Mouse (Mus musculus) CH12.LX (cell line): Measurements from ENCODE around the gene Clcnka.

Experiments
- CTCF ChIP-seq, 2 experiments: IDR thresholded peaks in 1 of 2; conservative IDR thresholded peaks in 1 of 2; 2 replicates each; pipeline ENCODE4 v1.5.1; 2011 to 2012; ENCODE audit warnings: low read depth in 2 of 2, low read length in 2 of 2, improper control_type of control experiment in 1 of 2, inconsistent platforms in 1 of 2, mild to moderate bottlenecking in 1 of 2, moderate library complexity in 1 of 2
- E2F4 ChIP-seq: IDR thresholded peaks from 2 replicates; pipeline ENCODE4 v1.6.1; 2011; ENCODE audit warnings: low read depth, low read length, improper control_type of control experiment; ENCODE audit not compliant: insufficient replicate concordance
- ELF1 ChIP-seq: IDR thresholded peaks from 2 replicates; pipeline ENCODE4 v1.6.1; 2014; ENCODE audit warnings: low read depth, mild to moderate bottlenecking, inconsistent platforms, low read length, improper control_type of control experiment
- MAX ChIP-seq: IDR thresholded peaks from 2 replicates; pipeline ENCODE4 v1.6.1; 2011; ENCODE audit warnings: low read length, improper control_type of control experiment
- MEF2A ChIP-seq: IDR thresholded peaks from 2 replicates; pipeline ENCODE4 v1.6.1; 2014; ENCODE audit warnings: low read depth, mild to moderate bottlenecking, inconsistent platforms, low read length, improper control_type of control experiment, borderline replicate concordance
- POLR2A ChIP-seq: IDR thresholded peaks from 2 replicates; pipeline ENCODE4 v1.6.1; 2011; ENCODE audit warnings: low read depth, mild to moderate bottlenecking, improper control_type of control experiment, low read length
- TBP ChIP-seq: conservative IDR thresholded peaks from 2 replicates; pipeline ENCODE4 v1.6.1; 2011; ENCODE audit warnings: low read depth, low read length, improper control_type of control experiment
- TCF12 ChIP-seq: IDR thresholded peaks from 2 replicates; pipeline ENCODE4 v1.6.1; 2014; ENCODE audit warnings: low read depth, mild to moderate bottlenecking, inconsistent platforms, low read length, improper control_type of control experiment
- USF1 ChIP-seq: IDR thresholded peaks from 2 replicates; pipeline ENCODE4 v1.6.1; 2014; ENCODE audit warnings: low read depth, mild to moderate bottlenecking, inconsistent platforms, low read length, improper control_type of control experiment

DNA sequence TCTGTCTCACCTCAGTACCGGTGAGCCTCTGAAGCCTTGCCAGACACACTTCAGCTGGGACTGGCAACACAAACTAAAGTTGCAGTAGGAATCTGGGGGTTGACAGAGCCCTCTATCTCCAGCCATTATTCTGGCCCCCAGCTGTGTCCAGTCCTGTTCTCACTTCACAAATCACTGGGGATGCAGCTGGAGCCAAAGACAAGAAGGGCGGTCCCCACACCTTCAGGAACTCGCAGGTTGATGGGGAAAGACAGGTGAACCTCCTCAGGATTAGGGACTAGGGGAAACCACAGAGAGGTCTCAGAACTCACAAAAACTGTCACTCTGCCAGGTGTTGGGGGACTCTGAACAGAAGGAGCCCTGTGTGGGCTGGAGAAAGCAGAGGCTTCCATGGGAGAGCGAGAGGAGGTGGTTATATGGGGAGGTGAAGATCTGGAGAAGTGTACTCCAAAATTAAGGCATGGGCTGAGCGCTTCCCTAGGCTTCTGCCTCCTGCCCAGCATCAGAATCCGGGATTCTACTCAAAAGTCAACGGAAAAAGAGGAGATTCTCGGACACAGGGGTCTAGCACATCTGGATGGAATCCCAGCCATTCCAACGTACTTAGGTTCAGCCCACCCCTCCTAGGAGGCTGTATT, 21.8 kb upstream of the Clcnka start, which contains the start of gene Hspb7:
- no peak for TF ChIP-seq CTCF (conservative IDR thresholded peaks at IDR 0.05 in 1 of 2, IDR thresholded peaks at IDR 0.05 in 1 of 2; ENCODE audit: low read depth in 2 of 2, low read length in 2 of 2)
- TF ChIP-seq E2F4 = no peak
- no peak for TF ChIP-seq TCF12
- no peak for TF ChIP-seq POLR2A
- TF ChIP-seq MEF2A = no peak
- no peak for TF ChIP-seq TBP
- no peak for TF ChIP-seq ELF1
- no peak for TF ChIP-seq MAX
- no peak for TF ChIP-seq USF1
